ENCODE assay signal across 9 mouse cellular contexts in the genomic region with DNA sequence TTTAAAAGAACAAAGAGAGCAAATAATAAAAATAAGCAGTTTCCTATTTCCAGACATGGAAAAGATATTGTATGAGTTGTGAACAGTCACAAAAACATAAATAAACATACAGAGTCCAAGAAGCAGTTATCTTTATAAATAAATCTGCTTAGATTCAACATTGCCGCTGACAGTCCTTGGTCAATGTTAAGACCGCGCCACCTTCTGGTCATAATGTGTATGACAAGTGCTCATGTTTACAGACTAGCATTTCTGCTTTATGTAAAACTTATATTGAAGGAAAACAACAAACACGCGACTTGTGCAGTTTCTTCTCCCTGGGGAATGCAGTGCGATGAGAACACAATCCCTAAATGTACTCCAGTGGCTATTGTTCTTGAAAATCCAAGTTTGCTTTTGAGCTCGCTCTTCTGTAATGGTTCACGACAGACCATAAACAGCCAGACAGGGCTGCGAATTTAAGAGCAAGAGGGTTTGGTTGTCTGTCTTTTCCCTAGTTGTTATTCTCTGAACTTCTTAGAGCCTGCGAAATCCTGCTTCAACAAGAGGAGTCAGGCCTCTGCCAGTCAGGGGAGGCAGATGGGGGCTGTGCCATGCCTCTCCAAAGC.
A peak's percentile ranks its signal among the peaks of the same experiment; 100 is the strongest.
DNase-seq lines count a peak whose midpoint lies in the region; ATAC-seq and TF ChIP-seq lines count a peak whose summit lies in the region.
"Had no signal": no experiment of that assay in that cellular context is flagged by ENCODE, and none has a peak within 500 bp of the region (broad histone marks: within the 10 kb centered on the region; RNA-seq: fewer than 3 reads in every experiment).

No protein-coding gene starts in this region.

- no peaks in the 10 kb centered on the region for H3K27me3 ChIP-seq in lung, postnatal 0 days (replicated peaks; ENCODE audit: insufficient read depth, low read length)
- H3K27me3 ChIP-seq: heart, embryonic 15.5 days had no signal

- intact Hi-C loops in gastrocnemius, adult 2 months (cut with DNase I): loop anchor here (2.0 to 10.0 kb wide), 2 partner anchors 775 to 1089 kb away; no protein-coding TSS in a partner anchor

- no peak overlapping the region for H3K9ac ChIP-seq in lung, postnatal 0 days (replicated peaks; ENCODE audit: low read depth)
- H3K9ac ChIP-seq: heart, embryonic 15.5 days had no signal

- H3K9me3 ChIP-seq in lung, postnatal 0 days (ENCODE audit: low read length): no peaks in the 10 kb centered on the region
- H3K9me3 ChIP-seq: heart, embryonic 15.5 days had no signal

- H3K27ac ChIP-seq in gastrocnemius, adult 2 months: no peak overlapping the region
- H3K27ac ChIP-seq in lung, postnatal 0 days (ENCODE audit: low read length): no peak overlapping the region
- H3K27ac ChIP-seq: heart, embryonic 15.5 days had no signal

- H3K4me1 ChIP-seq in lung, postnatal 0 days (ENCODE audit: insufficient read depth, low read depth, low read length): no peaks in the 10 kb centered on the region
- H3K4me1 ChIP-seq: heart, embryonic 15.5 days had no signal

- peak; percentile 84 for TF ChIP-seq CTCF in gastrocnemius, adult 2 months (IDR thresholded peaks at IDR 0.05)
- TF ChIP-seq CTCF in lung, postnatal 0 days (IDR thresholded peaks at IDR 0.05): peak; percentile 89

- DNase-seq in B cell, adult 2 months: peak; percentile 54 to 62
- DNase-seq in Muller cell, postnatal 12 days (ENCODE audit: inconsistent ontology term): peak; percentile 35
- DNase-seq in cerebellum, adult 9-11 months: peak; percentile 18
- peak; percentile 60 for DNase-seq in gastrocnemius, adult 2 months
- DNase-seq in layer of hippocampus, adult 18-20 months (ENCODE audit: low spot score in 2 of 2): peak; percentile 22 to 90
- peak; percentile 74 for DNase-seq in lung, postnatal 0 days (ENCODE audit: low spot score)
- peak; percentile 68 for DNase-seq in retina, postnatal 7 days (ENCODE audit: low read depth, low spot score)

- H3K4me2 ChIP-seq in lung, postnatal 0 days (replicated peaks; ENCODE audit: low read depth, low read length): no peak overlapping the region
- H3K4me2 ChIP-seq: heart, embryonic 15.5 days had no signal

- H3K4me3 ChIP-seq in gastrocnemius, adult 2 months: no peak overlapping the region
- H3K4me3 ChIP-seq in lung, postnatal 0 days (ENCODE audit: low read depth, low read length): no peak overlapping the region
- H3K4me3 ChIP-seq: heart, embryonic 15.5 days had no signal

- ATAC-seq in lung, postnatal 0 days: no peak
- ATAC-seq in erythroblast, adult 5-6 weeks (replicated peaks; ENCODE audit: low FRiP score, poor library complexity, severe bottlenecking): no peak

- no peaks in the 10 kb centered on the region for H3K36me3 ChIP-seq in lung, postnatal 0 days (ENCODE audit: insufficient read depth, low read length)
- H3K36me3 ChIP-seq: heart, embryonic 15.5 days had no signal

- 28% methylated on average over 10 of the region's 10 CpGs for WGBS in lung, postnatal 0 days

- TF ChIP-seq EP300 in lung, postnatal 0 days (IDR thresholded peaks at IDR 0.05): no peak

Comparison
In these comparisons a context has a peak if more than half of its experiments do, and no peak if none do; other contexts are left out.
1. DNase-seq: peak in every context shown above with its lines; median percentile 74 in lung, postnatal 0 days; 68 in retina, postnatal 7 days; 60 in gastrocnemius, adult 2 months; 58 in B cell, adult 2 months; 56 in layer of hippocampus, adult 18-20 months; 35 in Muller cell, postnatal 12 days; 18 in cerebellum, adult 9-11 months.